Mouse (Mus musculus): ENCODE measurements around the gene Layn. TPM values are rescaled to one million over a fixed set of nuclear protein-coding genes. Genes with fewer than 3 reads are reported as not detected.

Layn gene
- total and polyA plus RNA-seq, 2 experiments from 2014 or later: 1.8 to 2.2 TPM

DNA sequence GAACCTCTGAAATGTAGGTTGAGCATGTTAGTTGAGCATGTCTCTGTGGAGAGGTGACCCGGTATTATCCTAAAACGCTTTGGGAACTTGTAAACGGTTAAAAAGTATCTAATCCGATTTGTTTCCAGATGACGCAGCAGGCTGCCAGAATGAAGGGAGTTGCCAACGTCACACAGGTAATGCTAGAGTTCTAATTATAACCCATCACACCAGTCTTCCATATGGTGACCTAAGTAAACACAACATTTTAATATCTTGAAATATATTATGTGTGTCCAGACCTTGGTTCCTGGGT, 67.3 kb downstream of the Layn start:
- no peak overlapping the region for H3K27ac ChIP-seq (ENCODE audit: low read depth, low read length)
- no peaks in the 10 kb centered on the region for H3K4me1 ChIP-seq (ENCODE audit: insufficient read depth, low read length)
- WGBS: under 1% methylated on average over 6 of the region's 6 CpGs
- no peaks in the 10 kb centered on the region for H3K36me3 ChIP-seq (ENCODE audit: insufficient read depth, low read length)
- H3K9ac ChIP-seq (replicated peaks; ENCODE audit: low read length, poor library complexity, severe bottlenecking): peak overlapping the region; percentile 87; the same call in 1 of the 2 replicates
- ATAC-seq (ENCODE audit: low FRiP score) (no peak), DNase-seq (ENCODE audit: low spot score) (no peak)
- H3K27me3 ChIP-seq (ENCODE audit: insufficient read depth, low read length): no peaks in the 10 kb centered on the region
- TF ChIP-seq CTCF (IDR thresholded peaks at IDR 0.05): no peak
- no peaks in the 10 kb centered on the region for H3K9me3 ChIP-seq (ENCODE audit: low read length)
- H3K4me3 ChIP-seq (ENCODE audit: low read depth, low read length): peak overlapping the region; percentile 97
- H3K4me2 ChIP-seq (ENCODE audit: low read depth, low read length, poor library complexity, severe bottlenecking): peak overlapping the region; percentile 59

DNA sequence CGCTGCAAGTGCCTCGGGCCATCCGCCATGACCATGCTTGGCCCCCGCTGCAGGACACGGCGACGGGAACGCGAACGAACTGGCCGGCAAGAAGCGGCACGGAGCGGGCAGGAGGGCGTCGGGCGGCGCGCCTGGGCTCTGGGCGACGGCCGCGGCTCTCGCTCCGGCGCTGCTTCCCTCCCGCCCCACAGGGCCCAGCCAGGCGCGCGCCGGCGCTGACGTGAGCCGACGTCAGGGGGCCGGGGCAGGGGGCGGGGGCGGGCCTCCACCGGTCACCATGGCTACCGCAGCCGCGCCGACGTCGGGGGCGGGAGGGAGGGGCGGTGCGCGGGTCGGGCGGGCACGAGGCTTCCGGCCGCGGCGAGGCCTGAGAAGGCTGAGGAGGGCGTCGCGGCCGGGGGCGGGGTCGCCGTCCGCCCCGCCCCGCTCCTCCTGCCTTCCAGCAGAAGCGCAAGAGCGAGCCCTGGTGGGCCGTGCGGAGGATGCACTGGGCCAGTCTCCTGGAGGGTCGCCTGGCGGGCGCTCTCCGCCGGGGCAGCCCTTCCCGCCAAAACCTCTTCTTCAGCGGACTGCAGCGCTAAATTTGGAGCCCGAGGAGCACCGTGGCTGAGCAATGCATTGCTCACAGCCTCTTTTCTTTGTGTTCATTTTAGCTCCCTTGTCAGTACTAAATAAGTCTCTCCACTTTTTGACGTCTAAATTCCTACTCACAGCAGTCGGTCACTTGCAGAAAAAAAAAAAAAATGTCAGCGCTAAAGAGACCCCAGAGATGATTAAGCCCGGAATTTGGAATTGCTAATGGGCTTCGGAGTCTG, 67.8 kb downstream of the Layn start, which contains the start of gene Sik2:
TSS of gene Sik2 (minus strand) at position 233 of the 815 bp plus-strand sequence.
- TF ChIP-seq CTCF (IDR thresholded peaks at IDR 0.05): peak; percentile 87
- Histone ChIP-seq H3K9me3 (ENCODE audit: low read length) (no peaks in the 10 kb centered on the region), H3K4me2 (ENCODE audit: low read depth, low read length, poor library complexity, severe bottlenecking) (peak within 1 kb of the TSS; percentile 59), H3K36me3 (ENCODE audit: insufficient read depth, low read length) (no peaks in the 10 kb centered on the region), H3K9ac (replicated peaks; ENCODE audit: low read length, poor library complexity, severe bottlenecking) (peak within 1 kb of the TSS; percentile 87), H3K4me1 (ENCODE audit: insufficient read depth, low read length) (no peaks in the 10 kb centered on the region), H3K27me3 (ENCODE audit: insufficient read depth, low read length) (no peaks in the 10 kb centered on the region), H3K4me3 (ENCODE audit: low read depth, low read length) (peak within 1 kb of the TSS; percentile 97), H3K27ac (ENCODE audit: low read depth, low read length) (peak within 1 kb of the TSS; percentile 79)
- under 1% methylated on average over 61 of the region's 85 CpGs for WGBS
- DNase-seq (ENCODE audit: low spot score): peak; percentile 95
- peak; percentile 97 for ATAC-seq (ENCODE audit: low FRiP score)

DNA sequence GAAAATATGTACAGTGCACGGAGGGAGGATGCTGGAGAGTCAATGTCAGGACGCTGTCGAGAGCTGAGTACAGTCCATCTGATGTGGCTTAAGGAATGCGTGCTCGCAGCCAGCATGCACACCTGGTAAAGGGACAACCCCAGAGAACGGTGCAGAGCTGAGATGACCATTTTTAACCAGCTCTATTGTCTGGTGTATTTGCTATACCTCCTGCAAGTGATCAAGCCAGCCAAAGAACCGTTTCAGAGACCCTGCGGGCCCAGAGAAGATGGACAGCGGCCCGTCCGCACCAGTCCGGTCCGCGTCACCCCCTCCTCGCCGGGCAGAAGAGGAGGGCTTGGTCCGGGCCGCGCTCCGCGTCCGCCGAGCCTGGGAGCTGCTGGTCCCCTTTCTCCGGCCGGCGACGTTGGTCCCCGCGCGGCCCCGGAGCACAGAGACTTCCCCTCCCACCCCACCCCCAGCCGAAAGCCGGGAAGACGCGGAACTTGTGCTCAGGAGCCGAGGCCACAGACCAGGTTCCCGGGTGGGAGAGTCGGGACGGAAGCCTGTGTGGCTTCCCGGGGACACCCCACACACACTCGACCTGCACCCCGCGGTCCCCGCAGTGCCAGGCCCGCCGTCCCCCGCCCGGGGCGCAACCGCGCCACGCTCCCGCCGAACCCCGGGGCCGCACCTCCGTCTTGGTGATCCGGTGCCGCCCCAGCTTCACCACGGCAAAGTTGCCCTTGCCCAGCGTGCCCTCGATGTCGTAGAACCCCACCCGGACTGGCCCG, 68.6 kb downstream of the Layn start:
- under 1% methylated on average over 43 of the region's 65 CpGs for WGBS
- peak overlapping the region; percentile 97 for H3K4me3 ChIP-seq (ENCODE audit: low read depth, low read length)
- H3K27ac ChIP-seq (ENCODE audit: low read depth, low read length): peak overlapping the region; percentile 79
- no peak for TF ChIP-seq CTCF (IDR thresholded peaks at IDR 0.05)
- H3K36me3 ChIP-seq (ENCODE audit: insufficient read depth, low read length): no peaks in the 10 kb centered on the region
- no peaks in the 10 kb centered on the region for H3K9me3 ChIP-seq (ENCODE audit: low read length)
- no peaks in the 10 kb centered on the region for H3K27me3 ChIP-seq (ENCODE audit: insufficient read depth, low read length)
- peak; percentile 10 for DNase-seq (ENCODE audit: low spot score)
- H3K4me2 ChIP-seq (ENCODE audit: low read depth, low read length, poor library complexity, severe bottlenecking): peak overlapping the region; percentile 59
- H3K9ac ChIP-seq (replicated peaks; ENCODE audit: low read length, poor library complexity, severe bottlenecking): peak overlapping the region; percentile 87
- ATAC-seq (ENCODE audit: low FRiP score): peak; percentile 31
- H3K4me1 ChIP-seq (ENCODE audit: insufficient read depth, low read length): no peaks in the 10 kb centered on the region

DNA sequence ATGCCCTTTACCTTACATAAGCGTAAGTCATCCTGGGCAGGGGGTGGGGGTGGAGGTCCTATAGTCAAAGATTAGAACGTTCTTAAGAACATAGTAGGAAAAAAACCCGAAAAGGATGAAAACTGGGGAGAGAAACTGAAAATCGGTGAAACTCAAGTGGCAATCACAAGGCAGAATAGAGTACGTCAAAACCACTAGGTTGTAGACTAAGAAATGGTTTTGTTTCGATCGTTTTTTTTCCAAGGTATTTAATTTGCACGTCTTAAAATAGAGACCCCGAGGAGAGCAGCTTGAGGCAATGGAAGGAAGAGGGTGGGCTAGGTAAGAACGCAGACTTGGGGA, 69.2 kb downstream of the Layn start:
- no peaks in the 10 kb centered on the region for H3K9me3 ChIP-seq (ENCODE audit: low read length)
- peak overlapping the region; percentile 97 for H3K4me3 ChIP-seq (ENCODE audit: low read depth, low read length)
- H3K27me3 ChIP-seq (ENCODE audit: insufficient read depth, low read length): no peaks in the 10 kb centered on the region
- DNase-seq (ENCODE audit: low spot score) (no peak), ATAC-seq (ENCODE audit: low FRiP score) (no peak)
- peak overlapping the region; percentile 79; the same call in 1 of the 2 replicates for H3K27ac ChIP-seq (ENCODE audit: low read depth, low read length)
- H3K4me2 ChIP-seq (ENCODE audit: low read depth, low read length, poor library complexity, severe bottlenecking): peak overlapping the region; percentile 59
- TF ChIP-seq CTCF (IDR thresholded peaks at IDR 0.05): no peak
- H3K4me1 ChIP-seq (ENCODE audit: insufficient read depth, low read length): no peaks in the 10 kb centered on the region
- H3K9ac ChIP-seq (replicated peaks; ENCODE audit: low read length, poor library complexity, severe bottlenecking): peak overlapping the region; percentile 87
- no peaks in the 10 kb centered on the region for H3K36me3 ChIP-seq (ENCODE audit: insufficient read depth, low read length)
- WGBS: 10% methylated on average over 10 of the region's 10 CpGs

DNA sequence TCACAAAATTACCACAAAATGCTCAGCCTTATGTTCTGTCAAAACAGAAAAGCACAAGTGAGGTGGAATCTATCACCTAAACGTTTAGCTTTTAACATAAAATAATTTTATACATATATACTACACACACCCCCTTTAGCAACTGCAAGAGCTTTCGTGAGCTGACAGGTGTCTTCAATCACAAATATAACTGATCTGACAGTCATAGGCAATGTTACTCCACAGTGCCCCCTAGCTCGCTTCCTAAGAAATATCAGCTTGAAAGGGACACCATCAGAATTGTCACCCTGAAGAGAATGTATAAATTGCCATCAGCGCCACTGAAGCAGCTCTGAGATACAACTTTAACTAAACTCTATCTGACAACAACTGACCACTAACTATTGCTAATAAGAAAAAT, 70.0 kb downstream of the Layn start:
- ATAC-seq (ENCODE audit: low FRiP score) (no peak), DNase-seq (ENCODE audit: low spot score) (peak; percentile 80)
- Histone ChIP-seq H3K27me3 (ENCODE audit: insufficient read depth, low read length) (no peaks in the 10 kb centered on the region), H3K9me3 (ENCODE audit: low read length) (no peaks in the 10 kb centered on the region), H3K27ac (ENCODE audit: low read depth, low read length) (no peak overlapping the region), H3K4me2 (ENCODE audit: low read depth, low read length, poor library complexity, severe bottlenecking) (peak overlapping the region; percentile 59; the same call in 1 of the 2 replicates), H3K9ac (replicated peaks; ENCODE audit: low read length, poor library complexity, severe bottlenecking) (no peak overlapping the region), H3K36me3 (ENCODE audit: insufficient read depth, low read length) (no peaks in the 10 kb centered on the region), H3K4me3 (ENCODE audit: low read depth, low read length) (no peak overlapping the region), H3K4me1 (ENCODE audit: insufficient read depth, low read length) (no peaks in the 10 kb centered on the region)
- TF ChIP-seq CTCF (IDR thresholded peaks at IDR 0.05): peak; percentile 84
- 1% methylated on average over 4 of the region's 4 CpGs for WGBS

MicroRNAs encoded within 50 kb of the gene (microRNA counts, 519-probe panel; counts per million panel counts)
- microRNA mmu-miR-34b-3p (528 counts per million, percentile 58 among the panel's probes with 10 or more counts), microRNA mmu-miR-34b-5p (528 counts per million, percentile 58 among the panel's probes with 10 or more counts), microRNA mmu-miR-34c (5,641 counts per million, percentile 95 among the panel's probes with 10 or more counts)

Small RNA genes within 50 kb of the gene (microRNA-seq; reads per million reads assigned to microRNA genes)
- gene Mir34b (ENCODE audit: borderline number of aligned reads): 34.2 reads per million, percentile 33 among the genes with 10 or more reads in this experiment
- 1,126 reads per million, percentile 76 among the genes with 10 or more reads in this experiment for gene Mir34c (ENCODE audit: borderline number of aligned reads)

Other genes starting within 250 kb of the Layn start
- gene Ppp2r1b, start 231.8 kb downstream of the Layn start, total RNA-seq (2014; rRNA removed): 14.8 and 17.0 TPM in 2 replicates
- gene Ppp2r1b, start 231.8 kb downstream of the Layn start, polyA plus RNA-seq (2015; fragmentation: Nextera tagmentation; extraction: Ambion mirVana): 27.9 and 30.2 TPM in 2 replicates
- gene Sik2, start 68.0 kb downstream of the Layn start, total RNA-seq (2014; rRNA removed): 24.4 and 35.0 TPM in 2 replicates
- gene Sik2, start 68.0 kb downstream of the Layn start, polyA plus RNA-seq (2015; fragmentation: Nextera tagmentation; extraction: Ambion mirVana): 12.8 and 14.4 TPM in 2 replicates
- not detected in 2 replicates for gene Btg4, start 16.2 kb downstream of the Layn start, total RNA-seq (2014; rRNA removed)
- gene Btg4, start 16.2 kb downstream of the Layn start, polyA plus RNA-seq (2015; fragmentation: Nextera tagmentation; extraction: Ambion mirVana): not detected in 2 replicates
- not detected in 2 replicates for gene 4833427G06Rik, start 25.0 kb upstream of the Layn start, total RNA-seq (2014; rRNA removed)
- gene 4833427G06Rik, start 25.0 kb upstream of the Layn start, polyA plus RNA-seq (2015; fragmentation: Nextera tagmentation; extraction: Ambion mirVana): 0.47 and 0.80 TPM in 2 replicates
- gene Gm32742, start 88.4 kb upstream of the Layn start, total RNA-seq (2014; rRNA removed): not detected in 2 replicates
- gene Gm32742, start 88.4 kb upstream of the Layn start, polyA plus RNA-seq (2015; fragmentation: Nextera tagmentation; extraction: Ambion mirVana): not detected in 2 replicates
- gene Pou2af1, start 136.6 kb upstream of the Layn start, total RNA-seq (2014; rRNA removed): 0.16 and 0.42 TPM in 2 replicates
- gene Pou2af1, start 136.6 kb upstream of the Layn start, polyA plus RNA-seq (2015; fragmentation: Nextera tagmentation; extraction: Ambion mirVana): 0.12 TPM in 1 of 2 replicates, not detected in the other
- not detected in 2 replicates for gene Colca2, start 201.5 kb upstream of the Layn start, total RNA-seq (2014; rRNA removed)
- gene Colca2, start 201.5 kb upstream of the Layn start, polyA plus RNA-seq (2015; fragmentation: Nextera tagmentation; extraction: Ambion mirVana): 0.79 and 1.1 TPM in 2 replicates

All from midbrain, postnatal 0 days (tissue).